Mouse (Mus musculus): ENCODE results near the gene Ticam1.

- TF ChIP-seq CTCF (conservative IDR thresholded peaks at IDR 0.05; ENCODE audit: low read length) (no peak), NANOG (IDR thresholded peaks at IDR 0.05; ENCODE audit: borderline replicate concordance, low read length) (no peak)
Measured at GRCm38 (mm10) chr17:56324419-56324818, 47.8 kb upstream of the Ticam1 start.
